Mouse (Mus musculus): ENCODE results near the gene Scgb1c1. TPM values are rescaled to one million over a fixed set of nuclear protein-coding genes. Genes with fewer than 3 reads are reported as not detected.

The Scgb1c1 gene
- polyA plus RNA-seq, 1 experiment from 2014 or later = not detected

- Histone ChIP-seq H3K27ac (replicated peaks; ENCODE audit: low read depth, low read length) (no peak overlapping the region), H3K4me1 (ENCODE audit: control insufficient read depth, insufficient read depth, low read length) (no peaks in the 10 kb centered on the region), H3K27me3 (ENCODE audit: control insufficient read depth, insufficient read depth, low read length) (no peaks in the 10 kb centered on the region), H3K9me3 (replicated peaks; ENCODE audit: control insufficient read depth, low read length) (no peaks in the 10 kb centered on the region), H3K36me3 (replicated peaks; ENCODE audit: control insufficient read depth, insufficient read depth, low read depth, low read length) (no peaks in the 10 kb centered on the region), H3K4me2 (ENCODE audit: low read depth, low read length) (no peak overlapping the region), H3K4me3 (ENCODE audit: low read depth, low read length) (no peak overlapping the region), H3K9ac (replicated peaks; ENCODE audit: low read length) (no peak overlapping the region)
- 87% methylated on average over 10 of the region's 10 CpGs for WGBS
- ATAC-seq (replicated peaks; ENCODE audit: insufficient number of reproducible peaks, low FRiP score, low TSS enrichment, low read depth) (no peak), DNase-seq (ENCODE audit: low spot score) (no peak)
Measured at GRCm38 (mm10) chr7:140846676-140847075, 1.3 kb downstream of the Scgb1c1 start.

GRCm38 (mm10) chr7:140847755-140848580 lies 2.6 kb downstream of the Scgb1c1 start, which contains the start of gene Odf3:
Gene Odf3 (plus strand): TSS chr7:140847805.
- no peak within 1 kb of the TSS for H3K27ac ChIP-seq (replicated peaks; ENCODE audit: low read depth, low read length)
- no peak within 1 kb of the TSS for H3K4me3 ChIP-seq (ENCODE audit: low read depth, low read length)
- WGBS = 70% methylated on average over 11 of the region's 11 CpGs
- H3K4me1 ChIP-seq (ENCODE audit: control insufficient read depth, insufficient read depth, low read length) = no peaks in the 10 kb centered on the region
- no peaks in the 10 kb centered on the region for H3K9me3 ChIP-seq (replicated peaks; ENCODE audit: control insufficient read depth, low read length)
- H3K27me3 ChIP-seq (ENCODE audit: control insufficient read depth, insufficient read depth, low read length) = no peaks in the 10 kb centered on the region
- H3K9ac ChIP-seq (replicated peaks; ENCODE audit: low read length) = no peak within 1 kb of the TSS
- DNase-seq (ENCODE audit: low spot score) (no peak), ATAC-seq (replicated peaks; ENCODE audit: insufficient number of reproducible peaks, low FRiP score, low TSS enrichment, low read depth) (no peak)
- H3K36me3 ChIP-seq (replicated peaks; ENCODE audit: control insufficient read depth, insufficient read depth, low read depth, low read length) = peaks cover 3% of the 10 kb centered on the region
- no peak within 1 kb of the TSS for H3K4me2 ChIP-seq (ENCODE audit: low read depth, low read length)

- ATAC-seq (replicated peaks; ENCODE audit: insufficient number of reproducible peaks, low FRiP score, low TSS enrichment, low read depth) = no peak
- 91% methylated on average over 10 of the region's 10 CpGs for WGBS
- no peaks in the 10 kb centered on the region for H3K4me1 ChIP-seq (ENCODE audit: control insufficient read depth, insufficient read depth, low read length)
Measured at GRCm38 (mm10) chr7:140848591-140848990, 3.2 kb downstream of the Scgb1c1 start.

GRCm38 (mm10) chr7:140851916-140852315 lies 6.6 kb downstream of the Scgb1c1 start:
- 95% methylated on average over 4 of the region's 4 CpGs for WGBS
- ATAC-seq (replicated peaks; ENCODE audit: insufficient number of reproducible peaks, low FRiP score, low TSS enrichment, low read depth) (no peak), DNase-seq (ENCODE audit: low spot score) (no peak)
- no peaks in the 10 kb centered on the region for H3K9me3 ChIP-seq (replicated peaks; ENCODE audit: control insufficient read depth, low read length)
- H3K9ac ChIP-seq (replicated peaks; ENCODE audit: low read length) = no peak overlapping the region
- H3K4me2 ChIP-seq (ENCODE audit: low read depth, low read length) = no peak overlapping the region
- H3K4me1 ChIP-seq (ENCODE audit: control insufficient read depth, insufficient read depth, low read length) = no peaks in the 10 kb centered on the region
- peaks cover 13% of the 10 kb centered on the region for H3K36me3 ChIP-seq (replicated peaks; ENCODE audit: control insufficient read depth, insufficient read depth, low read depth, low read length)
- no peaks in the 10 kb centered on the region for H3K27me3 ChIP-seq (ENCODE audit: control insufficient read depth, insufficient read depth, low read length)
- no peak overlapping the region for H3K4me3 ChIP-seq (ENCODE audit: low read depth, low read length)
- H3K27ac ChIP-seq (replicated peaks; ENCODE audit: low read depth, low read length) = no peak overlapping the region

More at GRCm38 (mm10) chr7:140848591-140848990, 3.2 kb downstream of the Scgb1c1 start:
- Histone ChIP-seq H3K4me3 (ENCODE audit: low read depth, low read length) (no peak overlapping the region), H3K27ac (replicated peaks; ENCODE audit: low read depth, low read length) (no peak overlapping the region), H3K27me3 (ENCODE audit: control insufficient read depth, insufficient read depth, low read length) (no peaks in the 10 kb centered on the region), H3K9me3 (replicated peaks; ENCODE audit: control insufficient read depth, low read length) (no peaks in the 10 kb centered on the region), H3K36me3 (replicated peaks; ENCODE audit: control insufficient read depth, insufficient read depth, low read depth, low read length) (peaks cover 8% of the 10 kb centered on the region), H3K4me2 (ENCODE audit: low read depth, low read length) (no peak overlapping the region), H3K9ac (replicated peaks; ENCODE audit: low read length) (no peak overlapping the region)
- no peak for DNase-seq (ENCODE audit: low spot score)

GRCm38 (mm10) chr7:140853386-140853785 lies 8.0 kb downstream of the Scgb1c1 start:
- ATAC-seq (replicated peaks; ENCODE audit: insufficient number of reproducible peaks, low FRiP score, low TSS enrichment, low read depth) (no peak), DNase-seq (ENCODE audit: low spot score) (no peak)
- no peak overlapping the region for H3K4me3 ChIP-seq (ENCODE audit: low read depth, low read length)
- no peaks in the 10 kb centered on the region for H3K9me3 ChIP-seq (replicated peaks; ENCODE audit: control insufficient read depth, low read length)
- H3K36me3 ChIP-seq (replicated peaks; ENCODE audit: control insufficient read depth, insufficient read depth, low read depth, low read length) = peaks cover 13% of the 10 kb centered on the region
- peaks cover 2% of the 10 kb centered on the region for H3K4me1 ChIP-seq (ENCODE audit: control insufficient read depth, insufficient read depth, low read length)
- no peak overlapping the region for H3K4me2 ChIP-seq (ENCODE audit: low read depth, low read length)
- H3K9ac ChIP-seq (replicated peaks; ENCODE audit: low read length) = no peak overlapping the region
- WGBS = 88% methylated on average over 9 of the region's 9 CpGs
- no peaks in the 10 kb centered on the region for H3K27me3 ChIP-seq (ENCODE audit: control insufficient read depth, insufficient read depth, low read length)
- no peak overlapping the region for H3K27ac ChIP-seq (replicated peaks; ENCODE audit: low read depth, low read length)

GRCm38 (mm10) chr7:140854483-140854882 lies 9.1 kb downstream of the Scgb1c1 start:
- no peak overlapping the region for H3K27ac ChIP-seq (replicated peaks; ENCODE audit: low read depth, low read length)
- no peak overlapping the region for H3K4me2 ChIP-seq (ENCODE audit: low read depth, low read length)
- H3K9me3 ChIP-seq (replicated peaks; ENCODE audit: control insufficient read depth, low read length) = no peaks in the 10 kb centered on the region
- no peak overlapping the region for H3K4me3 ChIP-seq (ENCODE audit: low read depth, low read length)
- no peak overlapping the region for H3K9ac ChIP-seq (replicated peaks; ENCODE audit: low read length)
- no peak for DNase-seq (ENCODE audit: low spot score)
- no peak for ATAC-seq (replicated peaks; ENCODE audit: insufficient number of reproducible peaks, low FRiP score, low TSS enrichment, low read depth)
- H3K36me3 ChIP-seq (replicated peaks; ENCODE audit: control insufficient read depth, insufficient read depth, low read depth, low read length) = peaks cover 13% of the 10 kb centered on the region
- 92% methylated on average over 18 of the region's 18 CpGs for WGBS
- H3K27me3 ChIP-seq (ENCODE audit: control insufficient read depth, insufficient read depth, low read length) = no peaks in the 10 kb centered on the region
- H3K4me1 ChIP-seq (ENCODE audit: control insufficient read depth, insufficient read depth, low read length) = peaks cover 2% of the 10 kb centered on the region

- Histone ChIP-seq H3K4me2 (ENCODE audit: low read depth, low read length) (peak overlapping the region; percentile 98), H3K4me3 (ENCODE audit: low read depth, low read length) (peak overlapping the region; percentile 74), H3K9me3 (replicated peaks; ENCODE audit: control insufficient read depth, low read length) (no peaks in the 10 kb centered on the region), H3K9ac (replicated peaks; ENCODE audit: low read length) (peak overlapping the region; percentile 87; the same call in 1 of the 2 replicates), H3K4me1 (ENCODE audit: control insufficient read depth, insufficient read depth, low read length) (peaks cover 2% of the 10 kb centered on the region), H3K27me3 (ENCODE audit: control insufficient read depth, insufficient read depth, low read length) (no peaks in the 10 kb centered on the region), H3K36me3 (replicated peaks; ENCODE audit: control insufficient read depth, insufficient read depth, low read depth, low read length) (peaks cover 13% of the 10 kb centered on the region), H3K27ac (replicated peaks; ENCODE audit: low read depth, low read length) (no peak overlapping the region)
- ATAC-seq (replicated peaks; ENCODE audit: insufficient number of reproducible peaks, low FRiP score, low TSS enrichment, low read depth) (no peak), DNase-seq (ENCODE audit: low spot score) (no peak)
- 75% methylated on average over 9 of the region's 9 CpGs for WGBS
Measured at GRCm38 (mm10) chr7:140855181-140855580, 9.8 kb downstream of the Scgb1c1 start.

All from embryonic facial prominence, embryonic 11.5 days (tissue).